Mouse (Mus musculus) gastrocnemius, postnatal 14 days (tissue): ENCODE results near the gene Sec23ip. TPM values are rescaled to one million over a fixed set of nuclear protein-coding genes. Genes with fewer than 3 reads are reported as not detected.
"Not testable (repeated sequence)": the region's sequence is repeated elsewhere in the genome, so short reads cannot be mapped to it uniquely, and the experiment has no call there.

ENCODE experiments used
- DNase-seq: peaks from one replicate; pipeline ENCODE4 v3.0.0; 2021; ENCODE audit warnings: mixed read lengths
- intact Hi-C: fragments of 180-260 bp; cut with DNase I; formaldehyde crosslinking; loops from one replicate; pipeline ENCODE4 v1.15.1; 2025; ENCODE audit warnings: low total_unique reads
- long read RNA-seq, 2 experiments: library from polyadenylated mRNA; stranded (forward); transcript quantifications; one replicate each; pipeline ENCODE4 v2.0.0; 2021
- total RNA-seq, 2 experiments: library from RNA; stranded (reverse); gene quantifications; 2 replicates each; pipeline ENCODE4 v1.2.3; 2021

Gene Sec23ip
- 10 to 100 TPM; 17.4 to 22.6 TPM for total RNA-seq
- long read RNA-seq, experiment 1, full-length matches to known transcripts, result 7 of 14 reads
- long read RNA-seq, experiment 1, partial matches to known transcripts, result 3 of 14 reads
- long read RNA-seq, experiment 1, other reads (novel, unspliced or antisense), result 4 of 14 reads
- long read RNA-seq, experiment 2, full-length matches to known transcripts, result 10 of 18 reads
- long read RNA-seq, experiment 2, partial matches to known transcripts, result 2 of 18 reads
- long read RNA-seq, experiment 2, other reads (novel, unspliced or antisense), result 6 of 18 reads

- peak; percentile 98 for DNase-seq
- intact Hi-C loops, result no loop called here
These were observed at the start of gene Sec23ip for GRCm38 (mm10) chr7:128744684-128745485. Gene Sec23ip, plus strand, starts transcription at chr7:128744943.

- intact Hi-C loops, result loop anchor here (10.0 kb wide), 1 partner anchor 345 kb away; no protein-coding TSS in a partner anchor
- DNase-seq, result not testable (repeated sequence)
These were observed 44.8 kb upstream of the Sec23ip start for GRCm38 (mm10) chr7:128699959-128700358.

- DNase-seq, result peak; percentile 51
- intact Hi-C loops, result loop anchor here (10.0 kb wide), 1 partner anchor 351 kb away; no protein-coding TSS in a partner anchor
These were observed 39.0 kb upstream of the Sec23ip start for GRCm38 (mm10) chr7:128705735-128706134.

GRCm38 (mm10) chr7:128717991-128718390 is 26.8 kb upstream of the Sec23ip start:
- no peak for DNase-seq
- intact Hi-C loops, result no loop called here

- DNase-seq, result peak; percentile 61
- intact Hi-C loops, result no loop called here
These were observed 20.0 kb upstream of the Sec23ip start for GRCm38 (mm10) chr7:128724761-128725160.

GRCm38 (mm10) chr7:128725189-128725588 is 19.6 kb upstream of the Sec23ip start:
- intact Hi-C loops, result no loop called here
- DNase-seq, result no peak

GRCm38 (mm10) chr7:128726999-128727398 is 17.7 kb upstream of the Sec23ip start:
- DNase-seq, result no peak
- intact Hi-C loops, result no loop called here

- intact Hi-C loops, result no loop called here
- no peak for DNase-seq
These were observed 17.0 kb upstream of the Sec23ip start for GRCm38 (mm10) chr7:128727701-128728100.

GRCm38 (mm10) chr7:128728738-128729137 is 16.0 kb upstream of the Sec23ip start:
- no peak for DNase-seq
- intact Hi-C loops, result no loop called here

- intact Hi-C loops, result no loop called here
These were observed 13.2 kb upstream of the Sec23ip start for GRCm38 (mm10) chr7:128731585-128731984.

GRCm38 (mm10) chr7:128738041-128738440 is 6.7 kb upstream of the Sec23ip start:
- DNase-seq, result no peak
- intact Hi-C loops, result no loop called here

More at GRCm38 (mm10) chr7:128731585-128731984, 13.2 kb upstream of the Sec23ip start:
- DNase-seq, result no peak

GRCm38 (mm10) chr7:128739116-128739461 is 5.7 kb upstream of the Sec23ip start:
- no peak for DNase-seq

GRCm38 (mm10) chr7:128739462-128740277 is 5.1 kb upstream of the Sec23ip start:
- intact Hi-C loops, result no loop called here

More at GRCm38 (mm10) chr7:128739116-128739461, 5.7 kb upstream of the Sec23ip start:
- intact Hi-C loops, result no loop called here

GRCm38 (mm10) chr7:128740334-128740733 is 4.4 kb upstream of the Sec23ip start, which contains the start of gene Mcmbp:
Gene Mcmbp, minus strand, starts transcription at chr7:128740495.
- DNase-seq, result peak; percentile 99
- intact Hi-C loops, result no loop called here

More at GRCm38 (mm10) chr7:128739462-128740277, 5.1 kb upstream of the Sec23ip start:
- peak; percentile 66 for DNase-seq

GRCm38 (mm10) chr7:128743898-128744297 is 845 bp upstream of the Sec23ip start:
- intact Hi-C loops, result no loop called here
- DNase-seq, result no peak

- intact Hi-C loops, result no loop called here
- DNase-seq, result no peak
These were observed 1.4 kb downstream of the Sec23ip start for GRCm38 (mm10) chr7:128746151-128746550.

- DNase-seq, result peak; percentile 72
- intact Hi-C loops, result no loop called here
These were observed 4.0 kb downstream of the Sec23ip start for GRCm38 (mm10) chr7:128748758-128749157.

- intact Hi-C loops, result no loop called here
These were observed 5.6 kb downstream of the Sec23ip start for GRCm38 (mm10) chr7:128750296-128750695.

GRCm38 (mm10) chr7:128752012-128752411 is 7.3 kb downstream of the Sec23ip start:
- intact Hi-C loops, result no loop called here
- DNase-seq, result no peak

More at GRCm38 (mm10) chr7:128750296-128750695, 5.6 kb downstream of the Sec23ip start:
- no peak for DNase-seq

GRCm38 (mm10) chr7:128755396-128755795 is 10.7 kb downstream of the Sec23ip start:
- intact Hi-C loops, result no loop called here
- DNase-seq, result no peak
